ENCODE assay signal across 10 mouse cellular contexts in the genomic region with DNA sequence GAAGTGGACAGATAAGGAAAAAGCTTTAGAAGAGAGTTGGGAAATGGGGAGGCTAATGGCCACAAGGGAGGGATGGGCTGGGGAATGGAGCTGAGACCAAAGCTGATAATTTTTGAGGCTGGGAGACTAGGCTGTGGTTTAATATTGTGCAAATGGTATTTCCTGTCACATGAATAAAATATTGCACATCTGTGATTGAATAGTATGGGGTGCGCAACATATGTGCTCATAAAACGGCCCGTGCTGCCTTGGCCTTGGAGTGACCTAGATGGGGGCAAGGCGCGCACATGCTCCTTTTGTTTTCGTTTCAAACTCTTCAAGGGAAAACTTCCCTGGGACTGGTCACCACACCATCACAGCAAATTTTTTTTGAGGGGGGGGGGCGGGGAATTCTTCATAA. TPM values are rescaled to one million over a fixed set of nuclear protein-coding genes. Genes with fewer than 3 reads are reported as not detected.
DNase-seq lines count a peak whose midpoint lies in the region; ATAC-seq and TF ChIP-seq lines count a peak whose summit lies in the region.
"Had no signal": no experiment of that assay in that cellular context is flagged by ENCODE, and none has a peak within 500 bp of the region (broad histone marks: within the 10 kb centered on the region; RNA-seq: fewer than 3 reads in every experiment).

No protein-coding gene starts in this region.

- DNase-seq in kidney, postnatal 25 days, result no peak
- no peak for DNase-seq in layer of hippocampus, postnatal 14 days (ENCODE audit: low spot score in 2 of 2)
- DNase-seq in left cerebral cortex, adult 9 months (ENCODE audit: low spot score in 2 of 2), result no peak
- DNase-seq in layer of hippocampus, adult 9-10 months (ENCODE audit: low spot score), result no peak

- peak overlapping the region; percentile 50 for H3K4me2 ChIP-seq in kidney, embryonic 15.5 days
- H3K4me2 ChIP-seq in limb, embryonic 13.5 days (replicated peaks), result peak overlapping the region; percentile 49

- no peak overlapping the region for H3K9ac ChIP-seq in kidney, embryonic 15.5 days
- H3K9ac ChIP-seq in ES-Bruce4 (ENCODE audit: low read depth, poor library complexity, severe bottlenecking), result peak overlapping the region; percentile 52
- H3K9ac ChIP-seq in limb, embryonic 13.5 days, result no peak overlapping the region; the same call in 1 of the 2 replicates

- 43% methylated on average over 7 of the region's 7 CpGs for WGBS in kidney, embryonic 15.5 days
- 37% methylated on average over 7 of the region's 7 CpGs for WGBS in limb, embryonic 13.5 days

- TF ChIP-seq POLR2A in ES-Bruce4 (IDR thresholded peaks at IDR 0.05; ENCODE audit: insufficient read depth, low read length), result no peak
- no peak for TF ChIP-seq POLR2A in embryonic fibroblast, embryonic 13.5 days (IDR thresholded peaks at IDR 0.05; ENCODE audit: low read depth, low read length)

- peak overlapping the region; percentile 28; the same call in 1 of the 2 replicates for H3K4me3 ChIP-seq in kidney, embryonic 15.5 days (replicated peaks)
- peak overlapping the region; percentile 53 for H3K4me3 ChIP-seq in ES-Bruce4 (ENCODE audit: low read depth, low read length)
- H3K4me3 ChIP-seq in embryonic fibroblast, embryonic 13.5 days (ENCODE audit: insufficient read depth, low read length), result no peak overlapping the region
- H3K4me3 ChIP-seq in limb, embryonic 13.5 days, result no peak overlapping the region

- 0 out of 2 replicates have a peak, but pooled peaks cover 2% of the 10 kb centered on the region for H3K9me3 ChIP-seq in kidney, embryonic 15.5 days (replicated peaks)
- no peaks in the 10 kb centered on the region for H3K9me3 ChIP-seq in ES-Bruce4 (replicated peaks; ENCODE audit: control insufficient read depth, insufficient read depth, low read length, poor library complexity, severe bottlenecking)
- H3K9me3 ChIP-seq in limb, embryonic 13.5 days, result no peaks in the 10 kb centered on the region

- TF ChIP-seq CTCF in ES-Bruce4 (IDR thresholded peaks at IDR 0.05; ENCODE audit: low read depth, low read length), result no peak
- no peak for TF ChIP-seq CTCF in embryonic fibroblast, embryonic 13.5 days (IDR thresholded peaks at IDR 0.05; ENCODE audit: borderline replicate concordance, insufficient read depth, low read length)

- peak overlapping the region; percentile 93 for H3K27ac ChIP-seq in kidney, embryonic 15.5 days
- 0 out of 2 replicates have a peak overlapping the region, but pooled peaks have one; percentile 20 for H3K27ac ChIP-seq in ES-Bruce4 (ENCODE audit: insufficient read depth, low read length)
- peak overlapping the region; percentile 91 for H3K27ac ChIP-seq in embryonic fibroblast, embryonic 13.5 days (ENCODE audit: insufficient read depth, low read length)
- H3K27ac ChIP-seq in limb, embryonic 13.5 days, result peak overlapping the region; percentile 91

- 0 out of 2 replicates have a peak, but pooled peaks have one; percentile 11 for ATAC-seq in kidney, embryonic 15.5 days (replicated peaks; ENCODE audit: low FRiP score)
- peak; percentile 37; the same call in 1 of the 2 replicates for ATAC-seq in limb, embryonic 13.5 days (ENCODE audit: low FRiP score, low read depth)
- ATAC-seq: Patski had no signal

- TF ChIP-seq EP300 in ES-Bruce4 (IDR thresholded peaks at IDR 0.05; ENCODE audit: insufficient read depth, low read depth, low read length), result no peak

- H3K36me3 ChIP-seq in kidney, embryonic 15.5 days, result peaks cover 20% of the 10 kb centered on the region
- H3K36me3 ChIP-seq in ES-Bruce4 (ENCODE audit: control insufficient read depth, insufficient read depth, low read length, poor library complexity, severe bottlenecking), result no peaks in the 10 kb centered on the region
- peaks cover 34% of the 10 kb centered on the region for H3K36me3 ChIP-seq in limb, embryonic 13.5 days

- peaks cover 58% of the 10 kb centered on the region for H3K4me1 ChIP-seq in kidney, embryonic 15.5 days
- H3K4me1 ChIP-seq in ES-Bruce4 (ENCODE audit: control insufficient read depth, insufficient read depth, low read length), result peaks cover 7% of the 10 kb centered on the region
- peaks cover 9% of the 10 kb centered on the region; the same call in 1 of the 2 replicates for H3K4me1 ChIP-seq in embryonic fibroblast, embryonic 13.5 days (ENCODE audit: control insufficient read depth, insufficient read depth, low read length)
- H3K4me1 ChIP-seq in limb, embryonic 13.5 days, result peaks cover 70% of the 10 kb centered on the region

- H3K27me3 ChIP-seq in kidney, embryonic 15.5 days, result no peaks in the 10 kb centered on the region
- H3K27me3 ChIP-seq in ES-Bruce4 (ENCODE audit: control insufficient read depth, insufficient read depth, low read length, poor library complexity, severe bottlenecking), result no peaks in the 10 kb centered on the region
- H3K27me3 ChIP-seq in limb, embryonic 13.5 days, result no peaks in the 10 kb centered on the region
- H3K27me3 ChIP-seq: Patski had no signal

RNA-seq across cellular contexts. Expression of gene Ston1, which starts 28.4 kb away (rescaled TPM):
- polyA plus RNA-seq in kidney, embryonic 15.5 days (2015; fragmentation: Nextera tagmentation; extraction: Ambion mirVana), result 7.7 and 8.0 TPM in 2 replicates
- polyA plus RNA-seq in ES-Bruce4 (2011; ENCODE audit: insufficient read depth, insufficient read length, low read depth, missing spikeins), result 30.3 and 30.7 TPM in 2 replicates
- polyA plus RNA-seq in embryonic fibroblast, embryonic 13.5 days (2011; ENCODE audit: insufficient read length, low read depth, missing spikeins), result 88.3 and 103 TPM in 2 replicates
- 9.2 and 9.8 TPM in 2 replicates for polyA plus RNA-seq in limb, embryonic 13.5 days (2015; fragmentation: Nextera tagmentation; extraction: Ambion mirVana)
- 10 to 100 TPM in 1 of 2 experiments, 1 to 10 TPM in 1; 7.5 to 10.3 TPM for total RNA-seq in layer of hippocampus, postnatal 14 days (2021)

RNA-seq across cellular contexts. Expression of gene Gtf2a1l, which starts 42.5 kb away (rescaled TPM):
- not detected in 2 replicates for polyA plus RNA-seq in kidney, embryonic 15.5 days (2015; fragmentation: Nextera tagmentation; extraction: Ambion mirVana)
- 0.68 and 0.82 TPM in 2 replicates for polyA plus RNA-seq in ES-Bruce4 (2011; ENCODE audit: insufficient read depth, insufficient read length, low read depth, missing spikeins)
- polyA plus RNA-seq in embryonic fibroblast, embryonic 13.5 days (2011; ENCODE audit: insufficient read length, low read depth, missing spikeins), result not detected in 2 replicates
- polyA plus RNA-seq in limb, embryonic 13.5 days (2015; fragmentation: Nextera tagmentation; extraction: Ambion mirVana), result 0.15 TPM in 1 of 2 replicates, not detected in the other
- not detected for total RNA-seq in layer of hippocampus, postnatal 14 days (2021)
- polyA plus RNA-seq: liver, embryonic 16.5 days; Patski had no signal

Comparison
In these comparisons a context has a peak if more than half of its experiments do, and no peak if none do; other contexts are left out.
1. H3K27ac ChIP-seq: peak in every context shown above with its lines; median percentile 93 in kidney, embryonic 15.5 days; 91 in embryonic fibroblast, embryonic 13.5 days; 91 in limb, embryonic 13.5 days; 20 in ES-Bruce4.
2. H3K4me3 ChIP-seq: peak in kidney, embryonic 15.5 days (single experiment) and ES-Bruce4 (single experiment); none in embryonic fibroblast, embryonic 13.5 days (single experiment) and limb, embryonic 13.5 days (single experiment).